Mouse (Mus musculus) liver, embryonic 11.5 days (tissue): ENCODE measurements around the gene Tor1aip2. TPM values are rescaled to one million over a fixed set of nuclear protein-coding genes. Genes with fewer than 3 reads are reported as not detected.
"Not testable (repeated sequence)": the region's sequence is repeated elsewhere in the genome, so short reads cannot be mapped to it uniquely, and the experiment has no call there.

Experiments used
- ATAC-seq: fragments of 200-750 bp; cut with Nextera tagmentation; replicated peaks from 2 replicates; pipeline ENCODE4 v1.8.0; 2017; ENCODE audit warnings: moderate number of reproducible peaks, mild to moderate bottlenecking, moderate TSS enrichment, moderate library complexity; ENCODE audit not compliant: low FRiP score
- DNase-seq: peaks from one replicate; pipeline ENCODE4 v3.0.0-alpha.2; 2017; ENCODE audit warnings: low spot score
- H3K27ac ChIP-seq: fragments of 300-500 bp; sonication (generic); 2 replicates; pipeline ENCODE4 v1.5.1; 2014; ENCODE audit warnings: mild to moderate bottlenecking, low read depth, low read length, control low read depth
- H3K27me3 ChIP-seq: fragments of 300-500 bp; sonication (generic); replicated peaks from 2 replicates; pipeline ENCODE4 v1.6.1; 2014; ENCODE audit warnings: low read length, mixed read lengths; ENCODE audit not compliant: control insufficient read depth, insufficient read depth
- H3K36me3 ChIP-seq: fragments of 300-500 bp; sonication (generic); 2 replicates; pipeline ENCODE4 v1.6.1; 2014; ENCODE audit warnings: mild to moderate bottlenecking, low read length, moderate library complexity, mixed read lengths; ENCODE audit not compliant: control insufficient read depth, insufficient read depth
- H3K4me1 ChIP-seq: fragments of 300-500 bp; sonication (generic); replicated peaks from 2 replicates; pipeline ENCODE4 v1.6.1; 2014; ENCODE audit warnings: low read length, mixed read lengths; ENCODE audit not compliant: control insufficient read depth, insufficient read depth
- H3K4me2 ChIP-seq: fragments of 300-500 bp; sonication (generic); 2 replicates; pipeline ENCODE4 v1.6.1; 2014; ENCODE audit warnings: mild to moderate bottlenecking, control low read depth, moderate library complexity
- H3K4me3 ChIP-seq: fragments of 300-500 bp; sonication (generic); 2 replicates; pipeline ENCODE4 v1.5.1; 2014; ENCODE audit warnings: low read depth, low read length, control low read depth
- H3K9ac ChIP-seq: fragments of 300-500 bp; sonication (generic); 2 replicates; pipeline ENCODE4 v1.6.1; 2014; ENCODE audit warnings: low read depth, low read length, control low read depth
- H3K9me3 ChIP-seq: fragments of 300-500 bp; sonication (generic); 2 replicates; pipeline ENCODE4 v1.6.1; 2016; ENCODE audit warnings: low read length, inconsistent platforms, mixed read lengths; ENCODE audit not compliant: control insufficient read depth
- WGBS: fragments of 180-500 bp; shearing (Covaris S2); extraction: QIAGEN DNeasy Blood & Tissue Kit; methylation state at CpG from one replicate; pipeline ENCODE4 v1.1.7; 2014; 5-methylcytosine and 5-hydroxymethylcytosine counted together
- polyA plus RNA-seq: library from polyadenylated mRNA; unstranded; fragments of >200 nt; fragmentation: Nextera tagmentation; extraction: Ambion mirVana; gene quantifications from 2 replicates; pipeline ENCODE4 v1.2.1, GENCODE M21; 2014

Gene Tor1aip2
- polyA plus RNA-seq, 1 experiment from 2014 or later: 92.8 TPM

DNA sequence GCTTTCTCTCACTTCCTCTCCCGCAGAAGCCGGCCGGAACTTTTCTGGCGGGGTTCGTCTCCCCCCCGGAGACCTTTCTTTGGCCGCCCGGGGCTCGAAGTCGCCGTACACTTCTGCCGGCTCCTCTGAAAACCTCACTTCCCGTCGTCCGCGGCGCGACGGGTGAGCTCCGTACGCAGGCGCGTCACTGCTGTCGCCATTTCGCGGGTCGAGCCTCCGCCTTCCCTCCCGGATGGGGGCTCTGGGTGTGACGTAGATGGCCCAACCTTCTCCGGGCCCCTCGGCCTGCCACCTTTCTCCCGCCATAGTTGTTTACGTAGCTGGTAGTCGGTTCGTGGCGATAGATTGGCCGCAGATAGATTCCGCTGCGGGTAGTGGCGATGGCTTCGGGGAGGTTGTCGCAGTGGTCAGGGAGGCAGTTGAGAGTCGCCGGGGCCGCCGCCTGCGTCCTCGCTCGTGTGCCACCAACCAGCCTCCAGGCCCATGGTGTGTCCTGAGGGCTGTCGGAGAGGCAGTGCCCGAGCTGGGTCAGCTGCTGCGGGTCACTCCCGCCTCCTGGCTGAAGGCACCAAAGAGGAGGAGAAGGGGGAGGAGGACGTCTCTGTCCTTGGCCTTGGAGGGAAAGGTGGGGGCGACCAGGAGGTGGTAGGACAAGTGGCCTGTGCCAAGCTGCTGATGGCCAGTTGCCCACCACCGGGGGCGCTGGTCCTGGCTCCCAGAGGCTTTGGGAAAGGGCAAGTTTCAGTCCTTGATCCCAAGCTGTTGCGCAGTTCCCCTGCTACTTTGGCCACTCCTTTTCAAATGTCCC, 931 bp downstream of the Tor1aip2 start, which contains the start of gene Tor1aip1:
Tor1aip1 (minus strand) TSS at position 551 of the 808 bp plus-strand sequence.
- DNase-seq: peak; percentile 95
- H3K27ac ChIP-seq: peak within 1 kb of the TSS; percentile 100
- peaks cover 10% of the 10 kb centered on the region for H3K36me3 ChIP-seq
- under 1% methylated on average over 59 of the region's 59 CpGs for WGBS
- H3K4me2 ChIP-seq: peak within 1 kb of the TSS; percentile 85
- peak within 1 kb of the TSS; percentile 88 for H3K4me3 ChIP-seq
- no peaks in the 10 kb centered on the region for H3K9me3 ChIP-seq
- H3K9ac ChIP-seq: peak within 1 kb of the TSS; percentile 98
- peaks cover 9% of the 10 kb centered on the region for H3K4me1 ChIP-seq
- ATAC-seq: peak; percentile 87
- H3K27me3 ChIP-seq: no peaks in the 10 kb centered on the region

DNA sequence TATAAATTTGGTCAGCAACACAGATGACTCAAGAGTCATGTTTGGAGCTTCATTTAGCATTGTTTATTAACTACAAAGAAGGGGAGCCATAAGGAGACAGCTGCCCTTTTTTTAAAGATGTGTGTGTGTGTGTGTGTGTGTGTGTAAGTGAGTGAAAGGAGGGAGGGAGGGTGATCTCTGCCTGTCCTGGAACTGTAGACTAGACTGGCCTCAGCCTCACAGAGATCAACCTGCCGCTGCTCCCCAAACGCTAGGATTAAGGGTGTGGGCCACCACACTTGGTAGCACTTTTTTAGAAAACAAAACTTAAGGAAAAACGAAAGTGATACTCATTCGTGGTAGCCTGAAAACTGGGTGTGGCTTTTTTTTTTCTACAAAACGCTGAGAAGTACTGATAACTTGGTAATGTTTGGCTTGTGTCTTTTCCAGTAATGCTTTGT, 2.0 kb downstream of the Tor1aip2 start:
- WGBS: 25% methylated on average over 5 of the region's 5 CpGs
- Histone ChIP-seq H3K4me3 (peak overlapping the region; percentile 54), H3K36me3 (peaks cover 8% of the 10 kb centered on the region), H3K27ac (peak overlapping the region; percentile 99), H3K9ac (peak overlapping the region; percentile 75), H3K4me2 (peak overlapping the region; percentile 85), H3K9me3 (no peaks in the 10 kb centered on the region), H3K4me1 (peaks cover 14% of the 10 kb centered on the region), H3K27me3 (no peaks in the 10 kb centered on the region)
- no peak for DNase-seq
- no peak for ATAC-seq

GRCm38 (mm10) chr1:156039989-156040388, 4.8 kb downstream of the Tor1aip2 start:
- DNase-seq, H3K4me3 ChIP-seq, H3K9ac ChIP-seq, H3K27ac ChIP-seq, ATAC-seq, H3K36me3 ChIP-seq, H3K27me3 ChIP-seq, H3K9me3 ChIP-seq: not testable (repeated sequence)
- WGBS: 67% methylated on average over 7 of the region's 7 CpGs
- Histone ChIP-seq H3K4me2 (peak overlapping the region; percentile 80), H3K4me1 (peaks cover 27% of the 10 kb centered on the region)

DNA sequence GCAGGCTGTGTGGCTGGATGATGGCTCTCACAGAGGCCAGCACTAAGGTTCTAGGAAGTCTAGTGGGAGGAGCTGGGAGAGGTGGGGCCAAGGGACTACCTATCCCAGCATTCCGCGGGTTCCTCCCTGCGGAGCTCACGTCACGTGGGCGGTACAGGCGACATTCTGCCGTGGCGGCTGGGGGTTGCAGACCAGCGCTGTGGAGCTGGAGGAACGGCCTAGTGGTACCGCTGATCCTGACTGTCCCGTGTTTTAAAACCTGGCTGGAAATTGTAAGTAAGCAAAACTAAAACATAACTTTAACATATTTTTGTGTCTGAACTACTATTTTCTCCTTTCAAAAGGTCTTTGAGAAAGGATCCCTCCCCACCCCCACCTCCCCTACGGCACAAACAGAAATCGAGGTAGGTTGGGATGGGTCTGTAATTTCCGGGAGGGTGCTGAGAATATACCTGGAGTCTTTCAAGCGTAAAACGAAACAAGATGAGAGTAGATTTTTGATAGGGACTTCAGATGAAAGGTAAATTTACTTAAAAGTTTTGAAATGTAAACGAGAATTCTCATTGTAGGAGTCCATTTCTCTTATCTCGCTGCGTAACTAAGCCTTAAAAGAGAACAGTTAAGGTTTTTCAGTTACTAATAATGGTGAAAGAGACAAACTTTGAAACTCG, 5.7 kb downstream of the Tor1aip2 start:
- DNase-seq: peak; percentile 86
- peak overlapping the region; percentile 75 for H3K9ac ChIP-seq
- H3K4me1 ChIP-seq: peaks cover 27% of the 10 kb centered on the region
- H3K27me3 ChIP-seq: no peaks in the 10 kb centered on the region
- peak overlapping the region; percentile 49 for H3K27ac ChIP-seq
- H3K4me2 ChIP-seq: peak overlapping the region; percentile 80
- peak overlapping the region; percentile 66 for H3K4me3 ChIP-seq
- peaks cover 7% of the 10 kb centered on the region for H3K36me3 ChIP-seq
- under 1% methylated on average over 22 of the region's 22 CpGs for WGBS
- H3K9me3 ChIP-seq: no peaks in the 10 kb centered on the region
- ATAC-seq: peak; percentile 83

DNA sequence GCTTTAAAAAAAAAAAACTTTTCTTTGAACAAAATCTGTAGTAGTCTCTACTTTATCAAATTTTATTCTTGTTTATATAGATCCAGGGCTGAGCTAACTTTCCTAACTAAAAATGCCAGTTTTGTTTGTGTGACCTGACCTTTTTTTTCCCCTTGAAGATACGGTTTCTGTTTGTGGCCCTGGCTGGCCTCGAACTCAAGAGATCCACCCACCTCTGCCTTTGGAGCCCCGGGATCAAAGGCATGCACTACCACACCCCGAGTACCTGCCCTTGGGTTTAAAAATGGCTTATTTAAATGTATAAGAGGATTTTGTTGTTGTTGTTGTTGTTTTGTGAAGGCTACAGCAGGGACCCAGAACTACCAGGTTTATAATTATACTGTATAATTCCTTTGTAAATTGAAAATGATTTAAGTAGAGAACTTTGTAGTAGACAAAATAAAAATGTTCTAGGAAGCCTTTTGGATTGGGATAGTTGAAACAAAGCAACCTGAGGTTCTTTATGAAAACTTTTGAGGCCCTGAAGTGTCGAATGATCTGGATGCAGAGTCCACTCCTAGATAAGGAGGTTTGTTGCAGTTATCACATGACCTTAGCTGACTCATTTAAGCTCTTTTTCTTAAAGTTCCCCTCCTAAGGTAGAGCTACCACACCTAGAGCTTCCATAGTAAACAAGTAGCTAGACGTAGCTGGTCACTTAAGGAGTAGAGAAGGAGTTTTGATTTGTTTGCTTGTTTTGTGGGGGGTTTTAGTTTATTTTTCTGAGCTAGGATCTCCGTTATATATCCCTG, 6.4 kb downstream of the Tor1aip2 start:
- Histone ChIP-seq H3K4me1 (peaks cover 27% of the 10 kb centered on the region), H3K4me2 (peak overlapping the region; percentile 80), H3K9ac (peak overlapping the region; percentile 54), H3K9me3 (no peaks in the 10 kb centered on the region), H3K27ac (peak overlapping the region; percentile 57), H3K27me3 (no peaks in the 10 kb centered on the region), H3K36me3 (peaks cover 9% of the 10 kb centered on the region), H3K4me3 (peak overlapping the region; percentile 66)
- ATAC-seq (no peak), DNase-seq (no peak)
- 22% methylated on average over 7 of the region's 7 CpGs for WGBS

GRCm38 (mm10) chr1:156042481-156042880, 7.3 kb downstream of the Tor1aip2 start:
- Histone ChIP-seq H3K27ac (peak overlapping the region; percentile 57), H3K9ac (peak overlapping the region; percentile 32), H3K27me3 (no peaks in the 10 kb centered on the region), H3K9me3 (no peaks in the 10 kb centered on the region), H3K36me3 (peaks cover 11% of the 10 kb centered on the region), H3K4me3 (peak overlapping the region; percentile 66), H3K4me2 (peak overlapping the region; percentile 80), H3K4me1 (peaks cover 27% of the 10 kb centered on the region)
- 62% methylated on average over 5 of the region's 5 CpGs for WGBS
- no peak for ATAC-seq
- no peak for DNase-seq

- no peak overlapping the region for H3K4me3 ChIP-seq
- H3K9me3 ChIP-seq: no peaks in the 10 kb centered on the region
- H3K4me1 ChIP-seq: peaks cover 27% of the 10 kb centered on the region
- ATAC-seq (no peak), DNase-seq (no peak)
- WGBS: 28% methylated on average over 4 of the region's 4 CpGs
- H3K9ac ChIP-seq: no peak overlapping the region
- H3K27me3 ChIP-seq: no peaks in the 10 kb centered on the region
- H3K27ac ChIP-seq: no peak overlapping the region
- H3K36me3 ChIP-seq: peaks cover 11% of the 10 kb centered on the region
- H3K4me2 ChIP-seq: peak overlapping the region; percentile 40
Measured at GRCm38 (mm10) chr1:156043027-156043426, 7.8 kb downstream of the Tor1aip2 start.

GRCm38 (mm10) chr1:156044211-156044611, 9.0 kb downstream of the Tor1aip2 start:
- no peaks in the 10 kb centered on the region for H3K27me3 ChIP-seq
- no peaks in the 10 kb centered on the region for H3K9me3 ChIP-seq
- no peak for ATAC-seq
- H3K27ac ChIP-seq: no peak overlapping the region
- no peak overlapping the region for H3K4me2 ChIP-seq
- WGBS: 61% methylated on average over 5 of the region's 5 CpGs
- H3K4me1 ChIP-seq: peaks cover 27% of the 10 kb centered on the region
- DNase-seq: no peak
- no peak overlapping the region for H3K4me3 ChIP-seq
- H3K36me3 ChIP-seq: peaks cover 15% of the 10 kb centered on the region
- no peak overlapping the region for H3K9ac ChIP-seq
